Mouse (Mus musculus): Measurements from ENCODE around the gene Wdr74. TPM values are rescaled to one million over a fixed set of nuclear protein-coding genes. Genes with fewer than 3 reads are reported as not detected.

Gene Wdr74
- 105 and 121 TPM in 2 replicates for polyA plus RNA-seq (2016; fragmentation: Nextera tagmentation; extraction: Ambion mirVana)

DNA sequence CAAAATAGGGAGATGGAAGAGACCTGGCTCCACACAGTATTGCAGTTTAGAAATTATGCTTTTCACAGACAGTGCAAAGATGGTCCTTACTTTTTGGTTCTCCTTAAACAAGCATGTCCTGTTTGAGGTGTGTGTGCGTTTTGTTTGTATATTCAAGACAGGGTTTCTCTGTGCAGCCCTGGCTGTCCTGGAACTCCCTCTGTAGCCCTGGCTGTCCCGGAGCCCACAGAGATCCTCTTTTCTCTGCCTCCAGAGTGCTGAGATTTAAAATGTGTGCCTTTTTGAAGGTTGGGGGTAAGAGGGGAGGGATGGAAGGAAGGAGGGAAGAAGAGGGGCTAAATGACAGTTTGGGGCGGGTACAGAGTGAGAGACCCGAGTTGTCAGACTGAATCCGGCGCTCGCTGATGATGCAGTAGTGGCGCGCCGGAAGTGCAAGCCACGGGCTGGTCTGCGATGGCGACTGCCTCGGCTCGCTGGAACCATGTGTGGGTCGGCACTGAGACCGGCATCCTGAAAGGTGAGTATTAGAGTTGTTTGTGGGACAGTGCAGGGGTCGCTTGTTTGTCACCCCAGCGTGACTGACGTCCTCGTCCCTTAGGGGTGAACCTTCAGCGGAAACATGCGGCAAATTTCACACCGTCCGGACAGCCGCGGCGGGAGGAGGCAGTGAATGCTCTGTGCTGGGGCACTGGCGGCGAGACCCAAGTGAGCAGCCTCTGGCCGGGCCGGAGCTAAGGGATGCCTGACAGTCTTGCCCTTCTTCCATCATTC lies at the start of gene Wdr74:
Gene Wdr74 (plus strand): TSS at position 439 of the 771 bp plus-strand sequence.
- Histone ChIP-seq H3K27me3 (ENCODE audit: low read depth, poor library complexity, severe bottlenecking) (no peaks in the 10 kb centered on the region), H3K4me1 (peaks cover 21% of the 10 kb centered on the region), H3K27ac (replicated peaks) (peak within 1 kb of the TSS; percentile 83), H3K9me3 (replicated peaks) (no peaks in the 10 kb centered on the region), H3K4me3 (peak within 1 kb of the TSS; percentile 87), H3K36me3 (peaks cover 37% of the 10 kb centered on the region)
- DNase-seq (ENCODE audit: low spot score): peak; percentile 91
- WGBS: under 1% methylated on average over 32 of the region's 32 CpGs

DNA sequence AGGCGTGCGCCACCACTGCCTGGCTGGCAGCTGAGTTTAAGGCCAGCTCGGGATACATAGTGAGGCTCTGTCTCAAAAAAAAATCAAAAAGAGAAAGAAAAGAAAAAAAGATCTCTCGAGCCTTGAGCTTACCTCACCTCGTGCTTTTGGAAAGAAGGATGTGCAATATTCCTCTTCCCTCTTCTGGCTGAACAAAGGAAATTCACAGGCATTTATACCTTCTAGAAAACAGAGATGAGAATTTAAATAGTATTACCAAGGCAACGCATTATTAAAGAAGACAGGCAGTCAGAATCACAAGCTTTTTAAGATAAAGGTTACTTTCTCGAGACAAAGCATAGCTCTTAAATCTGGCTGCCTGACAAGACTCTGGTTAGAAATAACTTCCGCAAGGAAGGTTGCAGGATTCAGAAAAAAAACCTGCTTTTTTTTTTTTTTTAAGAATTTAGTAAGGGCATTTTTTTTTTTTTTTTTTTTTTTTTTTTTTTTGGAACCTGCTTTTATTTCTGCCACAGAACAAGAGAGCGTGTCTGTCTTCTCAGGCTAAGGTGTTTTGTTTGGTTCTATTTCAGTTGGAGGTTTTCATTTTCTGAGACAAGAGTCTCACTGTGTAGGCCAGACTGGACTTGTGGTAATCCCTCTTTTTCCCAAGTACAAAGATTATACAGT lies 43.6 kb upstream of the Wdr74 start:
- no peak for DNase-seq (ENCODE audit: low spot score)
- H3K27me3 ChIP-seq (ENCODE audit: low read depth, poor library complexity, severe bottlenecking): no peaks in the 10 kb centered on the region
- peaks cover 22% of the 10 kb centered on the region for H3K4me1 ChIP-seq
- H3K36me3 ChIP-seq: no peaks in the 10 kb centered on the region
- 60% methylated on average over 9 of the region's 9 CpGs for WGBS
- no peak overlapping the region for H3K27ac ChIP-seq (replicated peaks)
- no peaks in the 10 kb centered on the region for H3K9me3 ChIP-seq (replicated peaks)
- no peak overlapping the region for H3K4me3 ChIP-seq

DNA sequence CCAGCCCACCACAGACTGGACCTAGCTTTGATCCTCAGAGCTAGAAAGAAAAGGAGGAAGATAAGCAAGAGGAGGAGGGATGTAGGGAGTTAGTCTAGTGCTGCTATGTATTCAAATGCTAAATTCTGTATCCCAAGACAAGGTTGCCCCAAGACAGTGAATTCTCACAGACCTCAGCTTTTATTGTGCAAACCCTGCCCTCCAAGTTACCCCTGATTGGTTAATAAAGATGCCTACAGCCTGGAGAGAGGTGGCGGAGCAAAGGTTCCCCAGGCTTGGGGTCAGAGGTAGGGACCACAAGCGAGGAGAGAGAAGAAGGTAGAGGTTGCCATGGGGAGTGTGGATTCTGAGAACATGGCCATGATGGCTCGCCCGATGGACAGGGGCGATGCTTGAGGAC lies 42.9 kb upstream of the Wdr74 start:
- Histone ChIP-seq H3K9me3 (replicated peaks) (no peaks in the 10 kb centered on the region), H3K4me3 (no peak overlapping the region), H3K27ac (replicated peaks) (no peak overlapping the region), H3K36me3 (no peaks in the 10 kb centered on the region), H3K4me1 (peaks cover 22% of the 10 kb centered on the region), H3K27me3 (ENCODE audit: low read depth, poor library complexity, severe bottlenecking) (no peaks in the 10 kb centered on the region)
- no peak for DNase-seq (ENCODE audit: low spot score)
- WGBS: 62% methylated on average over 5 of the region's 5 CpGs

DNA sequence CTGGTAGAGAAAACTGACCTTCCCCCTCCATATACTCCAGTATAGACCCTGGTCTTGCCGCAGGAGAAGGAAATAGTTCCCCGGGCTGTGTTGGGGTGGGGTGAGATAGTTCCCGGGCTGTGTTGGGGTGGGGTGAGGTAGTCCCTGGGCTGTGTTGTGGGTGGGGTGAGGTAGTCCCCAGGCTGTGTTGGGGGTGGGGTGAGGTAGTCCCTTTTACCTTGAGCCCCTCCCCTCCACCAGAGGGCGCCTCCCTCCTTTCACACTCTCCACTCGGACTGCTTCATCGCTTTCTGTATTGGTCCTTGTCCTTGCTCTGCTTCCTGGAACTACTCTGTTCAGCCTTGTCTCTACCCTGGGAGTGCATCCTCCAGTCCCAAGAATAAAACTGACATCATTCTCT lies 40.3 kb upstream of the Wdr74 start:
- WGBS: 55% methylated on average over 6 of the region's 6 CpGs
- Histone ChIP-seq H3K36me3 (no peaks in the 10 kb centered on the region), H3K4me1 (peaks cover 22% of the 10 kb centered on the region), H3K27me3 (ENCODE audit: low read depth, poor library complexity, severe bottlenecking) (no peaks in the 10 kb centered on the region), H3K9me3 (replicated peaks) (no peaks in the 10 kb centered on the region), H3K4me3 (no peak overlapping the region), H3K27ac (replicated peaks) (no peak overlapping the region)
- DNase-seq (ENCODE audit: low spot score): no peak

DNA sequence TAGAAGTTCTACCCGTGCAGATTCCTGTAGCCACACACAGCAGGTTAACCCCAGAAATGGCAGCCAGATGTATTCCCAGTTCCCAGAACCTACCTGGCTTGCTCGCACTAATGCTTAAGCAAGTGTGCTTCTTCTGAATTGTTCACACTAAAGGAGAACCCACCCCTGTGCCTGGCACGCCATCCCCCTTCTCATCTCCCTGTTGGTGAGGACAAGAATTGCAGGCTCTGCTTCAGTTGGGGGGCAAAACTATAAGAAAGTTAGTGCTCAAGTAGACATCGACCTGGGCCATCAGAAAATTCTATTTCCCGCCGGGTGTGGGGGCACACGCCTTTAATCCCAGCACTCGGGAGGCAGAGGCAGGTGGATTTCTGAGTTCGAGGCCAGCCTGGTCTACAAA lies 36.0 kb upstream of the Wdr74 start:
- H3K27me3 ChIP-seq (ENCODE audit: low read depth, poor library complexity, severe bottlenecking): no peaks in the 10 kb centered on the region
- H3K27ac ChIP-seq (replicated peaks): no peak overlapping the region
- H3K36me3 ChIP-seq: no peaks in the 10 kb centered on the region
- no peak overlapping the region for H3K4me3 ChIP-seq
- no peaks in the 10 kb centered on the region for H3K9me3 ChIP-seq (replicated peaks)
- 82% methylated on average over 9 of the region's 9 CpGs for WGBS
- peaks cover 18% of the 10 kb centered on the region; the same call in 1 of the 2 replicates for H3K4me1 ChIP-seq
- no peak for DNase-seq (ENCODE audit: low spot score)

DNA sequence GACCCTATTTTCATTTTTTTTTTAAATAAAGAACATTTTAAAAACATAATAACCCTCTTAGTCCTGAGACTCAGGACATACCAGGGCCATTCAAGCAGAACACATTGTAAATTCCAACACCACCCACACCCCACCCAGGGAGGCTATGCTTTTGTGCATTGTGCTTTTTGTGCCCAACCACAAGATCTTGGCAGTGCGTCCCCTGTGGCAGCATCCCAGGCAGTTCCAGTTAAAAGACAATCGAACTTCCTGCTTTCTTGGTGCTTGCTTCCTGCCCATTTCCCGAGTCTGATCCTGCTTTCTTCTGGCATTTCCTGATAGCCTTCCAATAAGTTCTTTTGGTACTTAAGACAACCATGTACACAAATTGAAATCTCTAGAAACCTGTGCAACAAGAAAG lies 33.2 kb upstream of the Wdr74 start:
- H3K27ac ChIP-seq (replicated peaks): no peak overlapping the region
- WGBS: 78% methylated on average over 3 of the region's 3 CpGs
- DNase-seq (ENCODE audit: low spot score): no peak

DNA sequence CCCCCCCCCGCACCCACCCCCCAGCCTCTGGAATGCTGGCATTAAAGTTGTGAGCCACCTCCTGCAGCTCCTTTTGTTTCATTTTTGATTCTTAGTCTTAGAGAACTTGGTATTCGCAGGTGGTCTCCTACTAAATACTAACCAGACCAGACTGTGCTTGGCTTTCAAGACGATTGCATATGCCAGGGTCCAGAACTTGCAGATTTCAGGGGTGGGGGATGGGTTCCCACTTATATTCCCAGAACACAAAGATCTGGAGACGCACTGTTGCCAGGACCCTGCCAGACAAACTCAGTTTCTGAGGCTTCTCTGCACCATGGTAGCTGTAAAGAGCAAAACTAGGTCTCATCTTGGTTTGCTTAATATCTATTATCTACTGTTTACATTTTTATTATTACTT lies 32.1 kb upstream of the Wdr74 start:
- no peaks in the 10 kb centered on the region for H3K9me3 ChIP-seq (replicated peaks)
- no peak for DNase-seq (ENCODE audit: low spot score)
- H3K27ac ChIP-seq (replicated peaks): no peak overlapping the region
- no peaks in the 10 kb centered on the region for H3K27me3 ChIP-seq (ENCODE audit: low read depth, poor library complexity, severe bottlenecking)
- H3K36me3 ChIP-seq: peaks cover 26% of the 10 kb centered on the region
- H3K4me1 ChIP-seq: peaks cover 9% of the 10 kb centered on the region; the same call in 1 of the 2 replicates
- 42% methylated on average over 4 of the region's 4 CpGs for WGBS
- no peak overlapping the region for H3K4me3 ChIP-seq

More for the DNA sequence above, 33.2 kb upstream of the Wdr74 start:
- H3K27me3 ChIP-seq (ENCODE audit: low read depth, poor library complexity, severe bottlenecking): no peaks in the 10 kb centered on the region
- H3K4me3 ChIP-seq: no peak overlapping the region
- H3K9me3 ChIP-seq (replicated peaks): no peaks in the 10 kb centered on the region
- H3K4me1 ChIP-seq: peaks cover 9% of the 10 kb centered on the region; the same call in 1 of the 2 replicates
- peaks cover 14% of the 10 kb centered on the region for H3K36me3 ChIP-seq

DNA sequence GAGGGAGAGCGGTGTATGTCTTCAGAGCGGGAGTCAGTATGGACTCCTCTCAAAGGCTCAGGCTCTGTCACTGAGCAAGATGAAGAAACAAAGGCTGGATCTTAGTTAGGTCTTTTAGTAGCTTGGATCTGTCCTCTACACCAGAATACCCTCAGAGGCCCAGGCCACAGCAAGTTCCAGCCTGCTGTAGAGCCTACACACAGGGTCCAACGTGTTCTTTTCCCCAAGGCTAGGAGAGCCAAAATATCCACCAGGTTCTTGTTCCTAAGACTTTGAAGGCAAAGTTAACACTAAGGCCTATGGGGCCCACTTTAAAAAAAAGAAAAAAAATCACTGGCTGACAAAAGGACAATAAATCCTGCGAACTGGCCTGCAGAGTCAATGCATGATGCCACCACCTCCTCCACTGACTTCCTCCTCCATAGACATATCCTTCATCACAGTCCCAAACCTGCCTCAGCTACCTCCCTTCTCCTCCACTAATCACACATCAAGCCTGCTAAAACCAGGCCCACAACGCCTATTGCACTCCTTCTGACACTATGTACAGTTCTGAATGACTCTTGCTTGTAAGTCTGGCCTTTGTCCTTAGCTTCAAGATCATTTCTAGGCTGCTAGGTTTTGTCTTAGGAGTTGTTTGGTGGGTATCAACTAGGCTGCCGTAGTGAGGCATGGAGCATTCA lies 30.5 kb upstream of the Wdr74 start:
- no peaks in the 10 kb centered on the region for H3K27me3 ChIP-seq (ENCODE audit: low read depth, poor library complexity, severe bottlenecking)

DNA sequence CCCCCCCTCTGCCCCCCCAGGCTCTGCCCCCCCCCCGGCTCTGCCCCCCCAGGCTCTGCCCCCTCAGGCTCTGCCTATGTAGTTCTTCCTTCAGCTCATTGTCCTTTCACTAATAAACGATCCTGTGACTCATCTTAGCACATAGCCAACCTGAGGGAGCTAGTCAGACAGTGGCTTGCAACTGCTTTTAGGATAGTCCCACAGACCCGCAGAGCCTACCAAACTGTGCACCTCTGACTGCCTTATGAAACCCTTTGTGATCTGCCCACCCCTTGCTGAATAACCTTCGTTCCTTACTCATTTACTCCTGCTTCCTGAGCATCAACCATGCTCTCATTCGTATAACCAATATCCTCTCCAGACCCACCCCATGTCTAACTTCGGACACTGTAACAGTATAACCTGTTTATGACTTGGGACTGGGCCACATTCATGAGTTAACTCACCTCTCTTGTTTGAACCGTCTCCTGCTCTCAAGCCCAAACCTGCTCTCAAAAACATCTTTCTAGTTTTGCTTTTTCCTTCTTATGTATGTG lies 29.4 kb upstream of the Wdr74 start:
- no peak for DNase-seq (ENCODE audit: low spot score)
- Histone ChIP-seq H3K36me3 (peaks cover 52% of the 10 kb centered on the region), H3K27me3 (ENCODE audit: low read depth, poor library complexity, severe bottlenecking) (no peaks in the 10 kb centered on the region), H3K9me3 (replicated peaks) (no peaks in the 10 kb centered on the region), H3K4me1 (peaks cover 16% of the 10 kb centered on the region; the same call in 1 of the 2 replicates), H3K27ac (replicated peaks) (no peak overlapping the region), H3K4me3 (no peak overlapping the region)
- whole genome bisulfite sequencing: 86% methylated on average over 7 of the region's 7 CpGs

More for the DNA sequence above, 30.5 kb upstream of the Wdr74 start:
- H3K4me1 ChIP-seq: peaks cover 9% of the 10 kb centered on the region; the same call in 1 of the 2 replicates
- peaks cover 41% of the 10 kb centered on the region for H3K36me3 ChIP-seq
- H3K9me3 ChIP-seq (replicated peaks): no peaks in the 10 kb centered on the region
- no peak overlapping the region for H3K27ac ChIP-seq (replicated peaks)
- no peak for DNase-seq (ENCODE audit: low spot score)
- no peak overlapping the region for H3K4me3 ChIP-seq
- 77% methylated on average over 6 of the region's 6 CpGs for WGBS

DNA sequence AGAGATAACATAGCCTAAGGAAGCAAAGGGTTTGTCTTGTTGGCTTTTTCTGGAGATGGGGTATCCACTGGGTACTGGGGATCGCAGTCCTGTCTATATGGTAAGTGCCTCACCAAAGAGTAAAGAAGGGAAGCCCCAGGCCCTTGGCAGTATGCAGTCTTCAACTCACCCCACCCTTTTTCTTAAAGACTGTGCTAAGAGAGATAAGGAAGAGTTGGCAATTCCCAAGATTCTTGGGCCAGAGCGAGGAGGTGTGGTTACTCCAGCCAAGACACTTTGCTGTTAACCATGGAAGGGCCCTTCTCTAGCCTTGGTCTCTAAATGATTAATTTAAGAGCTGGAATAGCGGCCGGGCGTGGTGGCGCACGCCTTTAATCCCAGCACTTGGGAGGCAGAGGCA lies 28.7 kb upstream of the Wdr74 start:
- Histone ChIP-seq H3K27ac (replicated peaks) (no peak overlapping the region), H3K4me3 (no peak overlapping the region), H3K36me3 (peaks cover 59% of the 10 kb centered on the region), H3K27me3 (ENCODE audit: low read depth, poor library complexity, severe bottlenecking) (no peaks in the 10 kb centered on the region), H3K9me3 (replicated peaks) (no peaks in the 10 kb centered on the region), H3K4me1 (peaks cover 23% of the 10 kb centered on the region)
- 97% methylated on average over 7 of the region's 7 CpGs for WGBS
- DNase-seq (ENCODE audit: low spot score): no peak

DNA sequence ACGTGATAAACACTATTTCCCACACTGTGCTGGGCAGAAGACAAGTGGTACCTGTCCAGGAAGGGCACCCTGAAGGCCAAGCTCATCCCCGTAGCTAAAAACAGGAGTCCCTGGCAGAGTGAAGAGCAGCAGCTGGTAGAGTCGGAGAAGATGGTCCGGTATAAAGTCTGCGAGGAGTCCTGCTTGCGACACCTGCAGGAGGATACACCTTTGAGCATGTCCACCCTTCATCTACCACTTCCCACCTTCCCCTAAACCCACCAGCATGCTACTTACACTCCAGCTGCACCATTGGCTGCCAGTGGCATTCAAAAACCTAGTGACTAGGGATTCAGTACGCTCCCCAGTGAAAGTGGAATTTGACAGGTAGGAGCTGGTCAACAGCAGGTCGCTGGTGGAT lies 26.7 kb upstream of the Wdr74 start:
- Histone ChIP-seq H3K27me3 (ENCODE audit: low read depth, poor library complexity, severe bottlenecking) (no peaks in the 10 kb centered on the region), H3K9me3 (replicated peaks) (no peaks in the 10 kb centered on the region), H3K36me3 (peaks cover 61% of the 10 kb centered on the region), H3K4me3 (no peak overlapping the region), H3K4me1 (peaks cover 26% of the 10 kb centered on the region), H3K27ac (replicated peaks) (no peak overlapping the region)
- 92% methylated on average over 8 of the region's 8 CpGs for WGBS
- no peak for DNase-seq (ENCODE audit: low spot score)

DNA sequence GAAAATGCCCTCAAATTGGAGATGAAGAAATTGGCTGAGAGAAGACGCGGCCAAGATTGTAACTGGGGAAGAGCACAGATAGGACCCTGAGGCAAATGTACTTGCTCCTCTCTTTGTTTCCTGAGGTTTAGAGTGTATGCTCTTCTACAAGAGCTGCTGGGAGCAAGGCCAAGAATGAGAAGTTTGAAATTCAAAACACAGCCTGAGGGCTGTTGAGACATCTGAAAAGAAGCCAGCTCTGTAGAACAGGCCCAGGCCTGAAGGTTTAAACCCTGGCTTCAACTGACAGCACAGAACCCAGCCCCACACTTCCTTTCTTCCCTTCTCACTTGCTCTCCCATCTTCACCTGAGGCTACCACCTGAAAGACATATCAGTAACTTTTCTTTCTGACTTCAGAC lies 25.6 kb upstream of the Wdr74 start:
- DNase-seq (ENCODE audit: low spot score): no peak
- Histone ChIP-seq H3K9me3 (replicated peaks) (no peaks in the 10 kb centered on the region), H3K27me3 (ENCODE audit: low read depth, poor library complexity, severe bottlenecking) (no peaks in the 10 kb centered on the region), H3K4me1 (peaks cover 31% of the 10 kb centered on the region), H3K4me3 (no peak overlapping the region), H3K27ac (replicated peaks) (no peak overlapping the region), H3K36me3 (peaks cover 61% of the 10 kb centered on the region)
- 93% methylated on average over 2 of the region's 2 CpGs for WGBS

All from midbrain, embryonic 10.5 days (tissue).